Mouse (Mus musculus) hindbrain, embryonic 16.5 days (tissue): Measurements from ENCODE around the gene Pde5a. TPM values are rescaled to one million over a fixed set of nuclear protein-coding genes. Genes with fewer than 3 reads are reported as not detected.

Experiments
- ATAC-seq: fragments of 200-750 bp; cut with Nextera tagmentation; 2 replicates; pipeline ENCODE4 v1.8.0; 2017; ENCODE audit warnings: moderate TSS enrichment, moderate library complexity
- H3K27ac ChIP-seq: fragments of 300-500 bp; sonication (generic); 2 replicates; pipeline ENCODE4 v1.5.1; 2014; ENCODE audit warnings: low read depth, mild to moderate bottlenecking, control low read depth, low read length, moderate library complexity
- H3K27me3 ChIP-seq: fragments of 300-500 bp; sonication (generic); replicated peaks from 2 replicates; pipeline ENCODE4 v1.6.1; 2014; ENCODE audit warnings: low read length; ENCODE audit not compliant: control insufficient read depth, insufficient read depth
- H3K36me3 ChIP-seq: fragments of 300-500 bp; sonication (generic); 2 replicates; pipeline ENCODE4 v1.6.1; 2014; ENCODE audit warnings: mild to moderate bottlenecking, low read length, moderate library complexity, mixed read lengths; ENCODE audit not compliant: control insufficient read depth, insufficient read depth
- H3K4me1 ChIP-seq: fragments of 300-500 bp; sonication (generic); 2 replicates; pipeline ENCODE4 v1.6.1; 2014; ENCODE audit warnings: low read depth, low read length; ENCODE audit not compliant: control insufficient read depth, insufficient read depth
- H3K4me2 ChIP-seq: fragments of 300-500 bp; sonication (generic); 2 replicates; pipeline ENCODE4 v1.6.1; 2014; ENCODE audit warnings: mild to moderate bottlenecking, low read length, control low read depth, moderate library complexity
- H3K4me3 ChIP-seq: fragments of 300-500 bp; sonication (generic); 2 replicates; pipeline ENCODE4 v1.5.1; 2014; ENCODE audit warnings: mild to moderate bottlenecking, low read length, control low read depth, moderate library complexity
- H3K9ac ChIP-seq: fragments of 300-500 bp; sonication (generic); 2 replicates; pipeline ENCODE4 v1.6.1; 2014; ENCODE audit warnings: low read depth, mild to moderate bottlenecking, control low read depth, low read length, moderate library complexity
- H3K9me3 ChIP-seq: fragments of 300-500 bp; sonication (generic); 2 replicates; pipeline ENCODE4 v1.6.1; 2014; ENCODE audit warnings: mild to moderate bottlenecking, low read length, moderate library complexity; ENCODE audit not compliant: control insufficient read depth
- WGBS: fragments of 180-500 bp; shearing (Covaris S2); extraction: QIAGEN DNeasy Blood & Tissue Kit; methylation state at CpG from one replicate; pipeline ENCODE4 v1.1.7; 2014; 5-methylcytosine and 5-hydroxymethylcytosine counted together
- polyA plus RNA-seq: library from polyadenylated mRNA; unstranded; fragments of >200 nt; fragmentation: Nextera tagmentation; extraction: Ambion mirVana; gene quantifications from 2 replicates; pipeline ENCODE4 v1.2.1, GENCODE M21; 2015

Gene Pde5a
- polyA plus RNA-seq, 1 experiment from 2014 or later, result 1.7 TPM

DNA sequence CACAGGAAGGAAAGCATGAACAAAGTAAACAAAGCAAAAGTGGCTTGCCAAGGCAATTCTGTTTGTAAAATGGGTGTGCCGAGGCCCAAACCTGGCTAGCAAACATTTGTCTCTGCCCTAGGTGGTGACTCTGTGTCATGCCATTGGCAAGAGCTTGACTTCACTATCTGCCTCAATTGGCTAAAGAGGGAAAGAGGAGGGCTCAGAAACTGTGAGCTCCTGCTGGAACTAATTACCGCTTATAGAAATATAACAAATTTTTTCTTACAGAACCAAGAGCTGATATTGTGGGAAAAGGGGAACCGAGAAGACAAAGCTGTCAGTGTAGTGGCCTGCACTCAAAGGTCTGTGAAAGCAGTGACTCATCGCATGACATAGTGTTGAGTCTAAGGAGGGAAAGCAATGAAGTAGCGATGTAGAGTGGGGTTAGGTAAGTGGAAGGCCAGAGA is 159.6 kb downstream of the Pde5a start:
- Histone ChIP-seq H3K4me2 (no peak overlapping the region), H3K27ac (no peak overlapping the region), H3K36me3 (no peaks in the 10 kb centered on the region), H3K4me3 (no peak overlapping the region), H3K9ac (no peak overlapping the region), H3K27me3 (no peaks in the 10 kb centered on the region), H3K4me1 (no peaks in the 10 kb centered on the region), H3K9me3 (no peaks in the 10 kb centered on the region)
- no peak for ATAC-seq
- 88% methylated on average over 5 of the region's 5 CpGs for WGBS

DNA sequence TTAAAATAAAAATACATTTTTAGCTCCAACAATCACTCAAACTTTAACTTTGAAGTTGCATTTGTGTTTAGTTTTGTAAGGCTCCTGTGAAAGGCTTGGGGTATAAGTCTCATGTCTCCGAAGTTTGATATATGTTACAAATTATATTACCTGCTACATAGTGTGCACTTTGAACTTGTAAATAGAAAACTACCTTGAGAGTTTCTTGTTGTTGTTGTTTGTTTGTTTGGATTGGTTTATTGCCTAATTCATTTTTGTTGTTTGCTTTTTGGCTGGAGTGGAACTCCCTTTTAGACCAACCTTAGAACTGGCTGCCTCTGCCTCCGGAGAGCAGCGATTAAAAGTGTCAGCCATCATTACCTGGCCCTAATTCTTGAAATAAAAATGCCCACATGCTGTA is 166.0 kb downstream of the Pde5a start, which contains the start of gene Fabp2:
TSS of gene Fabp2 (plus strand) at position 301 of the 400 bp plus-strand sequence.
- no peaks in the 10 kb centered on the region for H3K9me3 ChIP-seq
- WGBS, result 97% methylated on average over 3 of the region's 3 CpGs
- no peaks in the 10 kb centered on the region for H3K4me1 ChIP-seq
- no peaks in the 10 kb centered on the region for H3K36me3 ChIP-seq
- H3K4me3 ChIP-seq, result no peak within 1 kb of the TSS
- no peak within 1 kb of the TSS for H3K27ac ChIP-seq
- ATAC-seq, result no peak
- no peaks in the 10 kb centered on the region for H3K27me3 ChIP-seq
- no peak within 1 kb of the TSS for H3K4me2 ChIP-seq
- no peak within 1 kb of the TSS for H3K9ac ChIP-seq

DNA sequence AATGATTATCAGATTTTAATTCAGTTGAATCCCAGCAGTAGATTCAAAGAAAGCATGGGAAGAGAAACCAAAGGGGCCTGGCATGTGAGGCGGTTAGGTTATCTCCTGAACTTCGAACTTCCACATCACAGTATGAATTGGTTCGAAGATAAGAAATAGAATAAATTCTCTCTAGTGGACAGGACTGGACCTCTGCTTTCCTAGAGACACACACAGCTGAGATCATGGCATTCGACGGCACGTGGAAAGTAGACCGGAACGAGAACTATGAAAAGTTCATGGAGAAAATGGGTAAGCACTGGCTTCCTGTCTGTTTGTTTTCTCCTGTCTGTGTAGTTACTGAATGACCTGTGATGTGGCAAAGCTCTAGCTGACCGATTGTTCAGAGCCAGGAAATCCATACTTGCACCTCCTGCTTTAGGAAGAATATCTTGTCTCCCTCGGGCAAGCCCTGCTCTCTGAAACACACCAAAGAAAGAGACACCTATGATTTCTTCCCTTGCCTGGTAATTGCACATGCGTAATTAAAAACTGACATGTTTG is 166.5 kb downstream of the Pde5a start:
- Histone ChIP-seq H3K36me3 (no peaks in the 10 kb centered on the region), H3K4me2 (no peak overlapping the region), H3K27ac (no peak overlapping the region), H3K9me3 (no peaks in the 10 kb centered on the region), H3K27me3 (no peaks in the 10 kb centered on the region), H3K4me3 (no peak overlapping the region), H3K9ac (no peak overlapping the region), H3K4me1 (no peaks in the 10 kb centered on the region)
- 90% methylated on average over 11 of the region's 11 CpGs for WGBS
- no peak for ATAC-seq

DNA sequence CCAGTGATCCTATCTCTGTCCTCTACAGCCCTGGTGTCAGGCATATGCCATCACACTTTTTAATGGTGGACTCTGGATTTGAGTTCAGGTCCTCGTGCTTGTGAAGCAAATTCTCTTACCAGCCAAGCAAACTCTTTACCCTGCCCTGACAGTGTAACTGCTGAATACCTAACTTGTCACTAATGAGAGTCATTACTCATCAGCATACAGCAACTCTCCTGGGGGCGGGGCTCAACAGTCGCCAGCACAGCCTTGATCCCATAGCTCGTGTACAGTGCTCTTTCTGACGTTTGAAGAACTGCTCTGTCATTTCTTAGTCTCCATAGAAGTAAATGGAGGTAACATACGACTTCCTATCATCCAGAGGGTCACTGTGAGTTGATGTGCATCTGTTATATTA is 169.5 kb downstream of the Pde5a start:
- 60% methylated on average over 6 of the region's 6 CpGs for WGBS
- no peak overlapping the region for H3K9ac ChIP-seq
- H3K27ac ChIP-seq, result no peak overlapping the region
- H3K36me3 ChIP-seq, result no peaks in the 10 kb centered on the region
- no peak overlapping the region for H3K4me3 ChIP-seq
- H3K4me1 ChIP-seq, result no peaks in the 10 kb centered on the region
- no peaks in the 10 kb centered on the region for H3K9me3 ChIP-seq
- no peak for ATAC-seq
- H3K4me2 ChIP-seq, result no peak overlapping the region
- no peaks in the 10 kb centered on the region for H3K27me3 ChIP-seq

GRCm38 (mm10) chr3:122903746-122904433 is 175.1 kb downstream of the Pde5a start:
- H3K9ac ChIP-seq, result no peak overlapping the region
- no peaks in the 10 kb centered on the region for H3K9me3 ChIP-seq
- no peak overlapping the region for H3K4me2 ChIP-seq
- no peak overlapping the region for H3K27ac ChIP-seq
- H3K36me3 ChIP-seq, result no peaks in the 10 kb centered on the region
- no peaks in the 10 kb centered on the region for H3K4me1 ChIP-seq
- no peaks in the 10 kb centered on the region for H3K27me3 ChIP-seq
- WGBS, result 46% methylated on average over 12 of the region's 12 CpGs
- no peak overlapping the region for H3K4me3 ChIP-seq
- peak; percentile 79 for ATAC-seq

DNA sequence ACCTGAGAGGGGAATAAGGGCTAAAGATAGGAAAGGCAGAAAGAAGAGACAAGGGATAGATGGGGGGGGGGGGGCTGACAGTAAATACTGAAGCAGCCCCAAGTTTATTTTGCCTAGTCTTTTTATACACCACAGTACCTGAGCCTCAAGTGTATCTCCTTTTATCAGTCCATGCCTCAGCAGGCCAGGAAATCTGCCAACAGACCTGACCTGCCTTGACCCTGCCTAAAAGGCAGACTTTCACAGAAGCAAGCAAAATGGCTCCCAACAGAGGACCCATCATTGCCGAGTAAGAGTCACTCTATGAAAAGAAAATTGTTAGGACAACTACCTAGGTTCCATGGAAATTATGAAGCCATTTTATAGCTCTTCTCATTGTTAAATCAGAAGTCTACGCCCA is 179.1 kb downstream of the Pde5a start:
- no peak overlapping the region for H3K9ac ChIP-seq
- no peaks in the 10 kb centered on the region for H3K36me3 ChIP-seq
- WGBS, result 92% methylated on average over 2 of the region's 2 CpGs
- H3K9me3 ChIP-seq, result no peaks in the 10 kb centered on the region
- H3K4me2 ChIP-seq, result no peak overlapping the region
- ATAC-seq, result no peak
- H3K4me3 ChIP-seq, result no peak overlapping the region
- no peak overlapping the region for H3K27ac ChIP-seq
- no peaks in the 10 kb centered on the region for H3K27me3 ChIP-seq
- no peaks in the 10 kb centered on the region for H3K4me1 ChIP-seq

Other genes starting within 250 kb of the Pde5a start
- 168 and 182 TPM in 2 replicates for gene Fnbp1l, start 109.2 kb upstream of the Pde5a start, polyA plus RNA-seq
- gene Fabp2, start 166.1 kb downstream of the Pde5a start, polyA plus RNA-seq, result not detected in 2 replicates
- gene Gm10959, start 190.4 kb downstream of the Pde5a start, polyA plus RNA-seq, result not detected in 2 replicates
- gene 1810037I17Rik, start 195.3 kb downstream of the Pde5a start, polyA plus RNA-seq, result 80.8 and 92.9 TPM in 2 replicates